Mouse (Mus musculus): ENCODE data around the gene Olfr711. TPM values are rescaled to one million over a fixed set of nuclear protein-coding genes. Genes with fewer than 3 reads are reported as not detected.

Olfr711 gene
- polyA plus RNA-seq (2014; fragmentation: Illumina TruSeq; extraction: RNeasy Lipid Tissue Mini Kit (QIAGEN cat#74804); ENCODE audit: low read depth, low replicate concordance) = not detected

DNA sequence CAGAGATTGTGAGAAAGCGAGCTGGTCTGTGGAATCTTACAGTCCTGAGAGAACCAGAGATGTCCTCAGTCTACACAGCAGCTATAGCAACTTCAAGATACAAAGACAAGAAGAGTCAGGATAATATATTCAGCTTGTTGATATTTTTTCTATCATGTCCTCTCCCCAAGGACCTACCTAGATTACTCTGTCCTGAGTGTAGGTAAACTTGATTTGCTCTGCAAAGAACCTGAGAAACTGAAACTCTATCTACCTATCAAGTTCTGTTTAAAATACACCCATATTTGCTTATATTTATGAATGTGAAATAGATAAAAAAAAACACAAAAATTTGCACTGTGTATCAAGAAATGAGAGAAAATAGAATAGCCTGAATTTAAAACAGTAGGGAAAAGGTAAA lies at the start of gene Olfr711:
TSS of gene Olfr711 (minus strand) at position 101 of the 400 bp plus-strand sequence.

DNA sequence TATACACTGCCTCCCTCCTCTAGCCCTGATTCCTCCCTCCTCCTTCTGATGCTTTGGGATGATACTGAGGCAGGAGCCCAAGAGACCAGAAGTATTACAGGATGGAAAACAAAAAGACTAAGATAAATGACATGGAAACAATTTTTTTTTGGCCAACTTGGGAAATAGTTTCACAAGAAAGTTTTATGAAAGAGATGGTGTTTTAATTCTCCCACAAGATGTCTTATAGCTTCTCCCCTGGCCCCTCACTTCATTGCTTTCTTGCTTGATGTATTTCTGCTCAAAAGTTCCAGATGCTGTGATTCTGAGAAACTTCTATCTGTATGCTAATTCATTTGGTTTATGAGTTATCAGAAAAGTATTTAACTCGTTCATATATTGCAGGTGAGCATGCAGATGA lies 30.7 kb upstream of the Olfr711 start, which contains the start of gene Olfr2:
TSS of gene Olfr2 (minus strand) at position 101 of the 400 bp plus-strand sequence.

DNA sequence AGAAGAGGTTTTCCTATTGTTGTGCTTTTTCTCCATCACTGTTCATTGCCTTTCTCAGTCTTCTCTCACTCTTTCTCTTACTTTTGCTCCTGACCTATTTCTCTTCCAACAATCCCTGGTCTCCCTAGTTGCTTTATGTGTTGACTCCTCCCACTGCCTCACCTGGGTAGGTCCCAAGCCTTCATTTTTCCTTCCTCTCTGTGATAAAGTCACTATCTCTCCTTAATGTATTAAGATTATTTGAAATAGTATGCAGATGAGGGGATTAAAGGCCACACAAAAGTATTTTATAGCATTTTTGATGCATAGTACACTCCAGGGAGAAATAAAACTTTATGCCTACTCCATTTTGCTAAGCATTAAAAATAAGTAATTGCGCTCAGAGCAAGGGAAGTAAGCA lies 11.4 kb downstream of the Olfr711 start, which contains the start of gene Olfr6:
TSS of gene Olfr6 (minus strand) at position 101 of the 400 bp plus-strand sequence.

DNA sequence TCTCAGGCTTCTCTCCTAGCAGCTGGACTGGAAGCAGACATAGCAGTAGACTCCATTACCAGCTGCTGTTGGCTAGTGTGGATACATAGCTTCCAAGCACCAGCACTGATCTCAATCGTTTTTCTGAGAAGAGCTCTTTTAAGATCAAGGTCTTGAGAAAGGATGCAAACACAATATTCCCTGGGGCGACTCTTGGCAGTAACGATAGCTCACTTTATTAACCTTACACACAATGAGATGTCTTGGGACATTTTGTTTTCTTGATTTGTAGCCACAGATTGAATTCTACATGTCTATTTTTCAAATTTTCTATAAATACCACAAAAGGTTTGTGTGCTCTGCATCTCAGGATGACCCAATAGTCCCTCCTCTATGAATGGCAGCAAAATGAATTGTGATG lies 27.0 kb downstream of the Olfr711 start, which contains the start of gene Olfr710:
TSS of gene Olfr710 (minus strand) at position 101 of the 400 bp plus-strand sequence.

DNA sequence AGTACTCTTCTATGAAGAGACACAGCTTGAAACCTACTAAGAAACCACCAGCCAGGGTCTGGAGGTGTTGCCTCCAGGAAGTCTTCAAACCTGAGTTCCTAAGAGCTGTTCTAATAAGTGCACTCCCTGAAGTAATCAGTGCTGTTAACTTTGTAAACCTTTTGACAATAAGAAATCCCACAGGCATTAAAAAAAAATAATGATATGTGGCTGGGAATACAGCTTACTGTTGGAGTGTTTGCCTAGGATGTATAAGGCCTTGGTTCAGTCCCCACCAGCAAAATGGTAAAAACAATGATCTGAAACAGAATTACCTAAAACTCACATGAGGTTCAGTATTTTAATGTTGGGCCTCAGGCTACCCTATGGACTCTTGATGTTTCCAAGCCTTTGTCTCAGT lies 43.1 kb downstream of the Olfr711 start, which contains the start of gene Olfr709-ps1:
TSS of gene Olfr709-ps1 (minus strand) at position 101 of the 400 bp plus-strand sequence.

Other genes with a start within 250 kb of the Olfr711 start
- gene Olfr697, start 233.0 kb downstream of the Olfr711 start, polyA plus RNA-seq (2014; fragmentation: Illumina TruSeq; extraction: RNeasy Lipid Tissue Mini Kit (QIAGEN cat#74804); ENCODE audit: low read depth, low replicate concordance) = not detected
- gene Olfr698, start 220.1 kb downstream of the Olfr711 start, polyA plus RNA-seq (2014; fragmentation: Illumina TruSeq; extraction: RNeasy Lipid Tissue Mini Kit (QIAGEN cat#74804); ENCODE audit: low read depth, low replicate concordance) = not detected
- gene Olfr699, start 182.3 kb downstream of the Olfr711 start, polyA plus RNA-seq (2014; fragmentation: Illumina TruSeq; extraction: RNeasy Lipid Tissue Mini Kit (QIAGEN cat#74804); ENCODE audit: low read depth, low replicate concordance) = not detected
- not detected for gene Olfr700, start 166.6 kb downstream of the Olfr711 start, polyA plus RNA-seq (2014; fragmentation: Illumina TruSeq; extraction: RNeasy Lipid Tissue Mini Kit (QIAGEN cat#74804); ENCODE audit: low read depth, low replicate concordance)
- gene Olfr701, start 161.3 kb downstream of the Olfr711 start, polyA plus RNA-seq (2014; fragmentation: Illumina TruSeq; extraction: RNeasy Lipid Tissue Mini Kit (QIAGEN cat#74804); ENCODE audit: low read depth, low replicate concordance) = not detected
- not detected for gene Olfr702, start 141.6 kb downstream of the Olfr711 start, polyA plus RNA-seq (2014; fragmentation: Illumina TruSeq; extraction: RNeasy Lipid Tissue Mini Kit (QIAGEN cat#74804); ENCODE audit: low read depth, low replicate concordance)
- gene Olfr703, start 132.1 kb downstream of the Olfr711 start, polyA plus RNA-seq (2014; fragmentation: Illumina TruSeq; extraction: RNeasy Lipid Tissue Mini Kit (QIAGEN cat#74804); ENCODE audit: low read depth, low replicate concordance) = not detected
- gene Olfr704, start 112.3 kb downstream of the Olfr711 start, polyA plus RNA-seq (2014; fragmentation: Illumina TruSeq; extraction: RNeasy Lipid Tissue Mini Kit (QIAGEN cat#74804); ENCODE audit: low read depth, low replicate concordance) = not detected
- not detected for gene Olfr705, start 98.6 kb downstream of the Olfr711 start, polyA plus RNA-seq (2014; fragmentation: Illumina TruSeq; extraction: RNeasy Lipid Tissue Mini Kit (QIAGEN cat#74804); ENCODE audit: low read depth, low replicate concordance)
- not detected for gene Olfr706, start 87.3 kb downstream of the Olfr711 start, polyA plus RNA-seq (2014; fragmentation: Illumina TruSeq; extraction: RNeasy Lipid Tissue Mini Kit (QIAGEN cat#74804); ENCODE audit: low read depth, low replicate concordance)
- not detected for gene Olfr707, start 74.2 kb downstream of the Olfr711 start, polyA plus RNA-seq (2014; fragmentation: Illumina TruSeq; extraction: RNeasy Lipid Tissue Mini Kit (QIAGEN cat#74804); ENCODE audit: low read depth, low replicate concordance)
- gene Olfr1532-ps1, start 67.5 kb downstream of the Olfr711 start, polyA plus RNA-seq (2014; fragmentation: Illumina TruSeq; extraction: RNeasy Lipid Tissue Mini Kit (QIAGEN cat#74804); ENCODE audit: low read depth, low replicate concordance) = not detected
- gene Olfr709-ps1, start 43.2 kb downstream of the Olfr711 start, polyA plus RNA-seq (2014; fragmentation: Illumina TruSeq; extraction: RNeasy Lipid Tissue Mini Kit (QIAGEN cat#74804); ENCODE audit: low read depth, low replicate concordance) = not detected
- gene Olfr710, start 27.1 kb downstream of the Olfr711 start, polyA plus RNA-seq (2014; fragmentation: Illumina TruSeq; extraction: RNeasy Lipid Tissue Mini Kit (QIAGEN cat#74804); ENCODE audit: low read depth, low replicate concordance) = not detected
- not detected for gene Olfr6, start 11.5 kb downstream of the Olfr711 start, polyA plus RNA-seq (2014; fragmentation: Illumina TruSeq; extraction: RNeasy Lipid Tissue Mini Kit (QIAGEN cat#74804); ENCODE audit: low read depth, low replicate concordance)
- gene Olfr2, start 30.6 kb upstream of the Olfr711 start, polyA plus RNA-seq (2014; fragmentation: Illumina TruSeq; extraction: RNeasy Lipid Tissue Mini Kit (QIAGEN cat#74804); ENCODE audit: low read depth, low replicate concordance) = not detected
- gene Olfr713, start 55.7 kb upstream of the Olfr711 start, polyA plus RNA-seq (2014; fragmentation: Illumina TruSeq; extraction: RNeasy Lipid Tissue Mini Kit (QIAGEN cat#74804); ENCODE audit: low read depth, low replicate concordance) = not detected
- not detected for gene Olfr714, start 95.5 kb upstream of the Olfr711 start, polyA plus RNA-seq (2014; fragmentation: Illumina TruSeq; extraction: RNeasy Lipid Tissue Mini Kit (QIAGEN cat#74804); ENCODE audit: low read depth, low replicate concordance)
- gene Olfr17, start 117.8 kb upstream of the Olfr711 start, polyA plus RNA-seq (2014; fragmentation: Illumina TruSeq; extraction: RNeasy Lipid Tissue Mini Kit (QIAGEN cat#74804); ENCODE audit: low read depth, low replicate concordance) = not detected
- gene Olfr715b, start 134.9 kb upstream of the Olfr711 start, polyA plus RNA-seq (2014; fragmentation: Illumina TruSeq; extraction: RNeasy Lipid Tissue Mini Kit (QIAGEN cat#74804); ENCODE audit: low read depth, low replicate concordance) = not detected
- gene Olfr715, start 155.6 kb upstream of the Olfr711 start, polyA plus RNA-seq (2014; fragmentation: Illumina TruSeq; extraction: RNeasy Lipid Tissue Mini Kit (QIAGEN cat#74804); ENCODE audit: low read depth, low replicate concordance) = not detected
- gene Olfr716, start 162.9 kb upstream of the Olfr711 start, polyA plus RNA-seq (2014; fragmentation: Illumina TruSeq; extraction: RNeasy Lipid Tissue Mini Kit (QIAGEN cat#74804); ENCODE audit: low read depth, low replicate concordance) = not detected
- not detected for gene Nlrp14, start 191.5 kb upstream of the Olfr711 start, polyA plus RNA-seq (2014; fragmentation: Illumina TruSeq; extraction: RNeasy Lipid Tissue Mini Kit (QIAGEN cat#74804); ENCODE audit: low read depth, low replicate concordance)
- gene Rbmxl2, start 234.0 kb upstream of the Olfr711 start, polyA plus RNA-seq (2014; fragmentation: Illumina TruSeq; extraction: RNeasy Lipid Tissue Mini Kit (QIAGEN cat#74804); ENCODE audit: low read depth, low replicate concordance) = not detected

All from liver, adult 10 weeks (tissue).